Mouse (Mus musculus) ES-Bruce4 (cell line): ENCODE measurements at regions not wholly inside any gene's neighbourhood (a gene's known extent, or its start where the extent isn't known, plus 50 kb on each side); places are given as distances from the start of the nearest gene placed in this dataset.

ENCODE experiments used
- H3K27ac ChIP-seq: 2 replicates; pipeline ENCODE4 v1.5.1; 2012; ENCODE audit warnings: low read length, inconsistent platforms; ENCODE audit not compliant: insufficient read depth
- H3K27me3 ChIP-seq: 2 replicates; pipeline ENCODE4 v1.6.1; 2012; ENCODE audit warnings: mild to moderate bottlenecking, low read length, inconsistent platforms; ENCODE audit not compliant: control insufficient read depth, poor library complexity, insufficient read depth, severe bottlenecking
- H3K36me3 ChIP-seq: 2 replicates; pipeline ENCODE4 v1.6.1; 2012; ENCODE audit warnings: inconsistent platforms, mild to moderate bottlenecking, low read length, moderate library complexity; ENCODE audit not compliant: control insufficient read depth, poor library complexity, insufficient read depth, severe bottlenecking
- H3K4me1 ChIP-seq: one replicate; pipeline ENCODE4 v1.8.1; 2011; ENCODE audit warnings: low read length; ENCODE audit not compliant: control insufficient read depth, insufficient read depth
- H3K4me3 ChIP-seq: 2 replicates; pipeline ENCODE4 v1.5.1; 2011; ENCODE audit warnings: low read depth, mild to moderate bottlenecking, low read length
- H3K9ac ChIP-seq: 2 replicates; pipeline ENCODE4 v1.6.1; 2012; ENCODE audit warnings: low read depth, mild to moderate bottlenecking, inconsistent platforms; ENCODE audit not compliant: poor library complexity, severe bottlenecking
- H3K9me3 ChIP-seq: replicated peaks from 2 replicates; pipeline ENCODE4 v1.6.1; 2012; ENCODE audit warnings: mild to moderate bottlenecking, low read length, inconsistent platforms; ENCODE audit not compliant: control insufficient read depth, poor library complexity, insufficient read depth, severe bottlenecking
- CTCF ChIP-seq: IDR thresholded peaks from one replicate; pipeline ENCODE4 v1.8.1; 2011; ENCODE audit warnings: low read depth, low read length
- EP300 ChIP-seq: IDR thresholded peaks from 2 replicates; pipeline ENCODE4 v1.6.1; 2011; ENCODE audit warnings: low read depth, low read length; ENCODE audit not compliant: insufficient read depth
- POLR2A ChIP-seq: IDR thresholded peaks from one replicate; pipeline ENCODE4 v1.8.1; 2011; ENCODE audit warnings: low read length; ENCODE audit not compliant: insufficient read depth

DNA sequence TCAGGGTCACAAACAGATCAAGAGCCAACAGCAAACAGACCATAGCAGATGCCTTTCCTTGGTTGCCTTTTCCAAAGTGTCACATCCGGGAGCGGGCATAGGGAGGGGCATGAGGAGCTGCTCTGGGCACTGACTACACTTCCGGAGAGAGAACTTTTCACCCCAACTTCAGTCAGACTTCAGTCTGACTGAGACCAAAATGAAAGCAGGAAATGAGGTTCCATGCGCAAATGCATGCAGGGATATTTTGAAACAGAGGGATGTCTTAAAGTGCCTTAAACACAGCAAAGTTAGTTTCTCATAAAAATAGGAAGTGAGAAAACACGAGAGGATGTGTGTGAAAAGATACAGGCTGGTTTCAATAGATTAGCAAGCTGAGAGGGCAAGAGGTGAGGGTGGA, 343.5 kb downstream of the Gm11361 start:
- H3K9me3 ChIP-seq: no peaks in the 10 kb centered on the region
- H3K27ac ChIP-seq: no peak overlapping the region
- no peaks in the 10 kb centered on the region for H3K27me3 ChIP-seq
- H3K4me3 ChIP-seq: no peak overlapping the region
- no peak overlapping the region for H3K9ac ChIP-seq
- H3K36me3 ChIP-seq: no peaks in the 10 kb centered on the region
- no peak for TF ChIP-seq POLR2A
- no peak for TF ChIP-seq CTCF
- no peak for TF ChIP-seq EP300
- no peaks in the 10 kb centered on the region for H3K4me1 ChIP-seq

DNA sequence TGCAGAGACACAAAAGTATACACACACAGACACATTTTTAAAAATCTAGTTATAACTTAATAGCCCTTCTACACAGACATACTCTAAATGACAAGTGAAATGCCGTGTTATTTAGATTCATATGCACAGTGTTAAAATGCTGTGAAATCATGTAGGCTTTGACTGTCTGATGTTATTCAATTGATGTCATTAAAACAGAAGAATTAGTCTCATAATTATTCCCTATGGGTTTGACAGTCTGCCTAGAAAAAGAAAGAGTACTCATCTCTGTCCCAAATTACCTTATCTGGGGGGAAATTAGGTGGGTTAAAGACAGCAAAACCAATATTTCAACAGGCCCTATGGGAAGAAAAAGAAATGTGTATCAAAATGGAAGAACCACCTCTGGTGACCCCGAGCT, 339.0 kb downstream of the Gm11361 start:
- TF ChIP-seq EP300 (no peak), CTCF (no peak)
- Histone ChIP-seq H3K4me3 (no peak overlapping the region), H3K4me1 (no peaks in the 10 kb centered on the region), H3K27ac (no peak overlapping the region), H3K9me3 (no peaks in the 10 kb centered on the region), H3K27me3 (no peaks in the 10 kb centered on the region), H3K9ac (no peak overlapping the region), H3K36me3 (no peaks in the 10 kb centered on the region)

DNA sequence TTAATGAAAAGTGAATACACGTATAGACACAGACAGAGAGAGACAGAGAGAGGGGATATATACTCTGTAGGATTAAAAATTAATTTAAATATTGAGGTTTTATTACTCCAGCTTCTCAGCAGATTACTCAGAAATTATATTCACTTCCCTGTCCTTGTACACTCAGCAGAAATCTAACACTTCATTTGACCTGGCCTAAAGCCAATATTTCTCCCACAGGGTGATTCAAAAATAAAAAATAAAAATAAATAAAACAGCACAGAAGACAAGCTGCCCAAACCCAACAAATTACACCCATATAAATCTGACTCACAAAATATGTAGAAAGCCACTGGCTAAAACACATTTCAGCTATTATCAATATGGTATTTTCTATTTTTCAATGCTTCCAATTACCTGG, 334.8 kb downstream of the Gm11361 start:
- Histone ChIP-seq H3K4me3 (no peak overlapping the region), H3K9me3 (no peaks in the 10 kb centered on the region), H3K4me1 (no peaks in the 10 kb centered on the region), H3K27me3 (no peaks in the 10 kb centered on the region), H3K9ac (no peak overlapping the region), H3K27ac (no peak overlapping the region), H3K36me3 (no peaks in the 10 kb centered on the region)
- TF ChIP-seq CTCF (no peak), POLR2A (no peak), EP300 (no peak)

DNA sequence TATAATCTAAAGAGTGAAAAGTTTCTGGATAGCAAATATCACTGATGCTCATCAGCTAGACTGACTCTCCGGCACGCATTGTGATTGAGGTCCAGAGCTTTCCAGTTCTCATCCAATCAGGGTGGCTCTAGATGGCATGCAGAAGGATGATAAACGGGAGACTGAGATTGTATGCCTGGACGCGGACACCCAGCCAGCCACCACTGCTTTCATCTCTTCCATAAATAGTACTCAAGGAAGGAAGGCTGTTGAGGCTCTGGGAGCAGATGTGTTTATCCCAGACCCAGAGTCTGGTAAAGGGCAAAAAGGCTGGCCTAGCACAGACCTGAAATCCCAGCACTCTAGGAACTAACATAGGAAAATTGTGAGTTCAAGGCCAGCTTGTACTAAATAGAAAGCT, 330.6 kb downstream of the Gm11361 start:
- no peak for TF ChIP-seq CTCF
- TF ChIP-seq POLR2A: no peak
- no peak for TF ChIP-seq EP300
- H3K9ac ChIP-seq: no peak overlapping the region
- no peaks in the 10 kb centered on the region for H3K9me3 ChIP-seq
- H3K4me1 ChIP-seq: no peaks in the 10 kb centered on the region
- H3K4me3 ChIP-seq: no peak overlapping the region
- no peak overlapping the region for H3K27ac ChIP-seq
- H3K36me3 ChIP-seq: no peaks in the 10 kb centered on the region
- no peaks in the 10 kb centered on the region for H3K27me3 ChIP-seq

DNA sequence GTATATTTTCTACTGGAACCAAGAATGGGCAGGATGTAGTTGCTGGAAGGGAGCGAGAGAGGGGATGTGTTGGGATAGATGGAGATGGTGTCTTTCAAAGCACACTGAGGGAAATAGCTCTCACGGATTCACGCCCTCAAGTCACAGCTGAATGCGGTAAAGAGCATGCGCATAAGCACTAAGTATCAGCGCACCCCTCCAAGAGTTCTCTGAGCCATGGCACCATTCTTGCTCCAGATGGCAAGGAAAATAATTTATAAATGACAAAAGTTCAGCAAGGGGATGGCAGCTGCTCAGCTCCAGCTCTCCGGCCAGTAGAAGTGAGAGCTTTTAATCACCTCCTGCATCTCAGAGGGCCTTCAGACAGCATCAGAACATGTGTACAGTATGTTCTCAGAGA, 329.4 kb downstream of the Gm11361 start:
- TF ChIP-seq POLR2A (no peak), CTCF (no peak), EP300 (no peak)
- H3K4me3 ChIP-seq: no peak overlapping the region
- no peak overlapping the region for H3K27ac ChIP-seq
- H3K9ac ChIP-seq: no peak overlapping the region
- no peaks in the 10 kb centered on the region for H3K9me3 ChIP-seq
- no peaks in the 10 kb centered on the region for H3K4me1 ChIP-seq
- no peaks in the 10 kb centered on the region for H3K36me3 ChIP-seq
- H3K27me3 ChIP-seq: no peaks in the 10 kb centered on the region

DNA sequence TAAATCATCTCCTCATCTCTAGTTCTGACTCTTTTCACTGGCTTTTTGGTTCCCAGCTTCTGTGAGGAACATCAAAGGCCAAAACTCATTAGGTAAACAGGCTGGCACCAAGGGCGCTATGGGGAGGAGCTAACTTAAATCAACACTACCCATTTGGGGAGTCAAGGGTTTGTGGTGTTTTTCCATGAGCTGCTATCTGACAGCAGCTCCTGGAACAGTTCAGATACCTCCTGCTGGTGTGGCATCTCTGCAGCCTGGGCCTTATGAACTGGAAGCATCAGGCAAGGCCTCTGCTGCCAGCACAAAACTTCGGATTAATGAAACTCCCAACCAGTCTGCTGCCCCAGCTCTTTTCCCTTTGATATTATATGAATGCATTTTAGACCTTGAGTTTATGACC, 328.8 kb downstream of the Gm11361 start:
- no peaks in the 10 kb centered on the region for H3K27me3 ChIP-seq
- H3K9me3 ChIP-seq: no peaks in the 10 kb centered on the region
- no peak overlapping the region for H3K27ac ChIP-seq
- no peak overlapping the region for H3K4me3 ChIP-seq
- no peaks in the 10 kb centered on the region for H3K36me3 ChIP-seq
- no peak overlapping the region for H3K9ac ChIP-seq
- H3K4me1 ChIP-seq: no peaks in the 10 kb centered on the region
- TF ChIP-seq EP300 (no peak), POLR2A (no peak), CTCF (no peak)

DNA sequence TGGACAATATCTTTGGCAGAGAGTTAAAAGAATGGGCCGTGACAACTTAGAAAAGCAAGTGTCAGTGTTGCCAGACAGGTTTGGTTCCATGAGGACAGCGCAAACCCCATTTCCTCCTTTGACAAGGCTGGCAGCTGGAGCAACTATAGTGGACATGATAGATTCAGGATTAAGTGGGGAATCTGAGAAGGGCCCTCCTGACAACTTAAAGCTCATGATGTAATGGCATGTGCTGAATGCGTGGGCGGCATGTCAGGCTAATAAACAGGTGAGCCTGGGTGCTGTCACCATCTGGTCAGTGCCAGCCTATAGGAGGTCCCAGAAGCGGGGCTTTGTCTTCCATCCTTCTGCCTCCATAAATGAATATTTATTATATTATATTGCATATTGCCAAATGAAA, 326.3 kb downstream of the Gm11361 start:
- H3K27ac ChIP-seq: no peak overlapping the region
- H3K9me3 ChIP-seq: no peaks in the 10 kb centered on the region
- no peaks in the 10 kb centered on the region for H3K36me3 ChIP-seq
- H3K27me3 ChIP-seq: no peaks in the 10 kb centered on the region
- no peak overlapping the region for H3K4me3 ChIP-seq
- TF ChIP-seq EP300 (no peak), POLR2A (no peak)
- H3K9ac ChIP-seq: no peak overlapping the region
- H3K4me1 ChIP-seq: no peaks in the 10 kb centered on the region
